ENCODE assay signal across 14 mouse cellular contexts in genomic region chr3:151511184-151511583, GRCm38 (mm10).
"Had no signal": no experiment of that assay in that cellular context is flagged by ENCODE, and none has a peak within 500 bp of the region (broad histone marks: within the 10 kb centered on the region; RNA-seq: fewer than 3 reads in every experiment).

No protein-coding gene starts in this region.

- DNase-seq: liver, postnatal 0 days; lung, adult 2 months; lung, postnatal 14 days; lung, postnatal 36 days; midbrain, embryonic 14.5 days; right cerebral cortex, adult 18-20 months; right cerebral cortex, postnatal 25 days; right cerebral cortex, postnatal 4 days; spleen, adult 18-20 months; thymus, adult 18-20 months; thymus, postnatal 25 days; thymus, postnatal 4 days had no signal

- ATAC-seq: liver, postnatal 0 days; lung, postnatal 0 days; midbrain, embryonic 16.5 days had no signal
